ENCODE assay signal across 9 mouse cellular contexts in the genomic region with DNA sequence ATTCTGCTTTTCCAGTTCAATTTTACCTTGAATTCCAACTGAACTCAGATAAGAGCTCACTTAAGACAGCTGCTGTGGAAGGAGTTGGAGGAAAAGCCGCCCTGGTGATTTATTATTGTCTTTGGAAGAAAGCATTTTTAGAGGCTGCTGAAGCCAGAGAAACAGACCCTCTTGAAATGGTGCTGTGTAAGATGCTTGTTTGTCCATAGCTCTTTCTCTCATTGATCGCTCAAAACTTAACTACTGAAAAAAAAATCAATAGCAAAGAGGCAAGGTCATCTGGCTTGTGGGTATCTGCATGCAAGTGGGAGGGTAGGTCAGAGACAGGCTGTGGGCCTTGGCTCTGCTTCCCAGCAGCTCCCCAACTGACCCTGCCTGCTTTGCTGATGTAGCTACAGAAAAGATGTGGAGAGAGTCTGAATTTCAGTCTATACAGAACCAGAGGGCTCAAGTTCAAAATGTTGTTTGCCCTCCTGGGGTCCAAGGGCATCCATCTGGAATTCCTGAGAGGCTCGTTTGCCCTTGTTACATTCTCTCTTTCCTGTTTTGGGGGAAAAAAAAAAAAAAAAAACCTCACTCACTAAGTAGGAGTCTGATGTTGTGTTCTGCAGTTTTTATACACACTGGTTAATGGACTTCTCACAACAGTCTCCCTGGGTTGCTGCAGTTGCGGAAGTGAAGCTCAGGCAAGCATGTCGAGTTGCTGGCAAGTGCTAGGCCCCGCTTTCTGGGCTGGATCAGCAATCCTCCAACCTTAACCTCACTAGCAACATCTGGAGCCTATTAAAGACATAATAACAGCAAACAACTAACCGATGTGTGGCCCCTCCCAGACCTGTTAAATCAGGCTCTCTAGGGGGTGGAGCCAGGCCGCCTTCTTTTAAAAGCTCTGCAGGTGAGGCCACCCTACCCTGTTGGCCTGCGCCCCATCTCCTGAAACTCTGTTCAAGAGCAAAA.
DNase-seq lines count a peak whose midpoint lies in the region; ATAC-seq lines count a peak whose summit lies in the region.
"Had no signal": no experiment of that assay in that cellular context is flagged by ENCODE, and none has a peak within 500 bp of the region (broad histone marks: within the 10 kb centered on the region; RNA-seq: fewer than 3 reads in every experiment).

No protein-coding gene starts in this region.

- no peak overlapping the region for H3K4me3 ChIP-seq in heart, embryonic 13.5 days
- H3K4me3 ChIP-seq in liver, embryonic 16.5 days (ENCODE audit: low read depth, low read length) = no peak overlapping the region
- H3K4me3 ChIP-seq: myocyte had no signal

- H3K27ac ChIP-seq in heart, embryonic 13.5 days (replicated peaks) = peak overlapping the region; percentile 32
- H3K27ac ChIP-seq in liver, embryonic 16.5 days (ENCODE audit: low read length) = peak overlapping the region; percentile 53

- no peak for DNase-seq in heart, postnatal 14 days
- peak; percentile 82 for DNase-seq in embryo, embryonic 11 days
- DNase-seq in kidney, adult 9 months = peak; percentile 87
- DNase-seq in retina, postnatal 1 day = no peak
- DNase-seq in Muller cell, postnatal 12 days (ENCODE audit: inconsistent ontology term) = no peak

- peaks cover 16% of the 10 kb centered on the region for H3K27me3 ChIP-seq in heart, embryonic 13.5 days (replicated peaks)
- H3K27me3 ChIP-seq in liver, embryonic 16.5 days (ENCODE audit: control insufficient read depth, insufficient read depth, low read depth, low read length) = no peaks in the 10 kb centered on the region

- H3K9ac ChIP-seq in heart, embryonic 13.5 days = no peak overlapping the region
- H3K9ac ChIP-seq in liver, embryonic 16.5 days (ENCODE audit: low read depth, low read length) = no peak overlapping the region

- intact Hi-C loops in heart, postnatal 14 days (cut with DNase I) = no loop called here

- no peak for ATAC-seq in heart, embryonic 13.5 days (ENCODE audit: extremely low read depth, insufficient number of reproducible peaks, low FRiP score, low TSS enrichment)
- ATAC-seq in liver, embryonic 16.5 days (ENCODE audit: low read depth) = peak; percentile 75
- ATAC-seq in cerebellum, adult (ENCODE audit: insufficient number of reproducible peaks, low FRiP score, low TSS enrichment) = no peak

- WGBS in heart, embryonic 13.5 days = 56% methylated on average over 9 of the region's 9 CpGs
- 49% methylated on average over 9 of the region's 9 CpGs for WGBS in liver, embryonic 16.5 days (ENCODE audit: insufficient replicate concordance)

- H3K36me3 ChIP-seq in heart, embryonic 13.5 days = no peaks in the 10 kb centered on the region
- no peaks in the 10 kb centered on the region for H3K36me3 ChIP-seq in liver, embryonic 16.5 days (ENCODE audit: control insufficient read depth, insufficient read depth)

- H3K9me3 ChIP-seq in heart, embryonic 13.5 days = peaks cover 4% of the 10 kb centered on the region; the same call in 1 of the 2 replicates
- H3K9me3 ChIP-seq in liver, embryonic 16.5 days (replicated peaks; ENCODE audit: control insufficient read depth, low read length) = no peaks in the 10 kb centered on the region

- peaks cover 24% of the 10 kb centered on the region for H3K4me1 ChIP-seq in heart, embryonic 13.5 days
- H3K4me1 ChIP-seq in liver, embryonic 16.5 days (ENCODE audit: control insufficient read depth, low read depth, low read length) = no peaks in the 10 kb centered on the region; the same call in 1 of the 2 replicates

- H3K4me2 ChIP-seq in heart, embryonic 13.5 days = no peak overlapping the region
- H3K4me2 ChIP-seq in liver, embryonic 16.5 days (ENCODE audit: low read depth, low read length) = no peak overlapping the region

Comparison
In these comparisons a context has a peak if more than half of its experiments do, and no peak if none do; other contexts are left out.
1. DNase-seq: peak in embryo, embryonic 11 days (single experiment) and kidney, adult 9 months (single experiment); none in heart, postnatal 14 days (0 of 2), retina, postnatal 1 day (single experiment) and Muller cell, postnatal 12 days (single experiment).